Mouse (Mus musculus) heart, adult 8-10 months (tissue): ENCODE measurements around the gene Prtn3. TPM values are rescaled to one million over a fixed set of nuclear protein-coding genes. Genes with fewer than 3 reads are reported as not detected.

Experiments used
- DNase-seq: peaks from one replicate; pipeline ENCODE4 v3.0.0; 2022; ENCODE audit warnings: low spot score
- microRNA-seq: library from miRNA; unstranded; fragments of <30 nt; microRNA quantifications from one replicate; pipeline ENCODE4 v1.2.0, GENCODE M21; 2022
- total RNA-seq, 4 experiments: library from RNA; stranded (reverse); gene quantifications; 2 replicates each; pipeline ENCODE4 v1.2.4; 2022

The Prtn3 gene
- total RNA-seq, 4 experiments from 2014 or later = 2.4 TPM; not detected in 3

DNA sequence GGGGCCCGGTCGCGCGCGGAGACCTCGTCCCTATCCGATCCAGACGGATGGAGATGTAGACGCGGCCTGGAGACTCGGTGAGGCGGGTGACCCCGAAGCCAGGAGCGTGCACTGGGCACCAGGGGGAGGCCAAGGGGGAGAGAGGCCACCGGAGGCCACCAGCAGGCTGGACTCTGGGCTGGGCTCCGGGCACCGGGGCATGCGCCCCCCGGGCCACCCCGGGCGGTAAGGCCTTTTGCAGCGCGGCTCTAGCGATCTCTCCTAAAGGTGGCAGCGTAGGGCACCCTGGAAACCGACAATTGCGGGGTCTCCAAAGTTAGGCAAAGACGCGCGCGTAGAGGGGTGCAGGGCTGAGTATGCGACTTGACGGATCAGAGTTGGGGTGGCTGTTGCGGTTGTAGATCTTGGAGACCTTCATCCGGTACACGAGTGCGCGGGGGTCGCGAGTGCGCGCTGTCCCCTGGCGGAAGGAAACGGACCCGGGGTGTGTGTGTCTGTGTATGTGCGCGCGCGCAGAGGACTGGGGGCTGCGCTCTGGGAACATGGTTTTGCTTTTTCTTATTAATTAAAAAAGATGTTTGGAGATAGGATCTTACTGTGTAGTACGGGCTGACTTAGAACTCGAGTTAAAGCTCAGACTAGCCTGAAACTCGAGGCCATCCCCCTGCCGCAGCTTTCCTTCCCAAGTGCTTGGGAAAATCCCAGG, 53.2 kb downstream of the Prtn3 start:
- no peak for DNase-seq

DNA sequence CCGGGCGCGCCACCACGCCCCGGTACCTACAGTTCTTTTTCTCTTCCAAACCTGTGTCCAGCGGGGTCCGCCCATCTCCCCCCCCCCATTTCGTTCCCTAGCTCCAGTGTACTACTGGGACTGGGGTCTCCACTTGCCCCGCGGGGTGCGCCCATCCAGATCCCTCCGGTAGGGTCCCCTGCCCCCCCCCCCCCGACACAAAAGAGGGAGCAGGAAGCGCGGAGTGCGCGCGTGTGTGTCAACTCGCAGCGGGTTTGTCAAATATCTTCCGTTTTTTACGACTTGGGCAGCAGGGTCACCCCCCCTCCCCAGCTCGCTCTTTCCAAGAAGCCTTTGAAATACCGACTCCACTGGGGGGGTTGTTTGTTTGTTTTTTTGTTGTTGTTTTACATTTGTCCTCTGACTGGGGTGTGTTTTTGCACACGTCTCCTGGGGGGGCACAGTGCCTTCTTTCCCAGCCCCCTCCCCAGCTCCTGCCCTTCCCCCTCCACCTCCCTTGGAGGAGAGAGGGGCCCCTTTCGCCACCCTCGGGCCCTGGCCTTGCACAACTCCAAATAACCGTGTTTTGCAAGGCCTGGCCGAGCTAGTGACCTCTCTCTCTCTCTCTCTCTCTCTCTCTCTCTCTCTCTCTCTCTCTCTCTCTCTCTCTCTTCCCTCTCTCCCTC, 53.9 kb downstream of the Prtn3 start:
- DNase-seq = no peak

DNA sequence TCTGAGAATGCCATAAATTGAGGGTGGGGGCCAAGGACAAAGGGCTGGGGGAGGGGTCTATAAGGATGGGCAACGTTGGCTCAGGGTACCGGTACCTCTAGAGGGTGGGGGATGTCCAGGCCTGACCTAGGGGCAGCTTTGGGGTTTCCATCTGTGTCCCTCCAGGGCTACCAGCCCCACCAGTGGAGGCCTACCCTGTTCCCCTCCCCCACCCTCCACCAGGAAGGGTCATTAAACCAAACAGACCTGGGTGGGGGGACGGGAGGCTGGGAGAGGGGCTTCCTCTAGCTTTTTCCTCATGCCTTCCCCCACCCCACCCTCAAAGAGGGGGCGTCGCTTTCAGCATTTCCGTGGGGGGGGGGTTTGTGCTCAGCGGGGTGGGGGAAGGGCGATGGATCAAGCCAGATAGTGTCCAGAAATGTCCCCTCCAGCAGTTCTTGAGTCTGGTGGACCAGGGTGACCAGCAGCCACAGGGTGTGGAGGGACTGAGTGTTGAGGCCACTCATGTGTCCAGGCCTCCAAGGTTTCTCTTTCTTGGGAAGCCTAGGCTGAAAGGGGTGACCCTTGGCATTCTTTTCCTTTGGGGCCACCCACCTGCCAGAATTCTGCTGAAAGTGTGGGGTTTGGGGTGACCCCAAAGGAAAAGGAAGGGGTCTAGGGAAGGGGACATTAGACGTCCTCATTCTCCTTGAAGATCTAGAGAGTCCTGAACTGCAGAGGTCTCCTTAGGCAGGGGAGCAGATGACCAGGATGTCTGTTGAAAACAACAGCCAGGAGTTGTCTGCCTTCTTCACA, 54.8 kb downstream of the Prtn3 start:
- no peak for DNase-seq

DNA sequence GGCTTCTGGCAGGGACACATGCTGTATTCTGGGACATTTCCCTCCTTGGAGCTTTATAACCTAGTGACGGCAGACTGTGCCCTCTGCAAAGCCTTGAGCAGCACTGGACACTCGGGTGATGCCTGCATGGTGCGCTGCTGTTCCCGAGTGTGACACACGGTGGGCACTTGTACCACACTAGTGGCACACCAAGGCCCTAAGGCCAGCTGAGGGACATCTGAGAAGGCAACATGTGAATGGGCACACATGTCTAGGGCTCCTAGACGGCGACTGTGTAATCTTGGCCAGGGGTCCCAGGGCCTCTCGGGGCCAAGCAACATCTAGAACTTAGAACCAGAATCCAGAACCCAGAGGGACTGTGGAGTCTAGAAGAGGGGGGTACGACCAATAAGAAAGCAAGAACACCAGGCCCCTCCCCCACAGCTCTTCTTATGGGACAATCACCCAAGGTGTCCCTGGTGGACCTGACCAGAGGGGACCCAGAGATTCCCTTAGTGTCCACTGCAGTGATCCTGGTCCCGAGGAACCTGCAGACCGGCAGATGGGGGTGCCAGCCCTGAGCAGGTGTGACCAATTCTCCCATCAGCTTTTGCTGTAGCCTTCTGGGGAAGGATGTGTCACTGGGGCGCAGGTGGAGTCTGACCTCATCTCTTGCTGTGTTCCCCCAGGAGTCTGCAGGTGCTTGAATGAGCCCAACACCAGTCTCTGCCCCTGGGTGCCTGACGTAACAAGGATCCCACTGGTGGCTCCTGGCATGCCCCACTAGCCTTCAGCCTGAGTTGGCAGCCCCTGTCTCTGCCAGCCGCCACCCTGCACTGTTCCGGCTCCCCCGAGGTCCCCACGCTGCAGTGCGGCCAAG, 55.9 kb downstream of the Prtn3 start:
- DNase-seq = no peak

DNA sequence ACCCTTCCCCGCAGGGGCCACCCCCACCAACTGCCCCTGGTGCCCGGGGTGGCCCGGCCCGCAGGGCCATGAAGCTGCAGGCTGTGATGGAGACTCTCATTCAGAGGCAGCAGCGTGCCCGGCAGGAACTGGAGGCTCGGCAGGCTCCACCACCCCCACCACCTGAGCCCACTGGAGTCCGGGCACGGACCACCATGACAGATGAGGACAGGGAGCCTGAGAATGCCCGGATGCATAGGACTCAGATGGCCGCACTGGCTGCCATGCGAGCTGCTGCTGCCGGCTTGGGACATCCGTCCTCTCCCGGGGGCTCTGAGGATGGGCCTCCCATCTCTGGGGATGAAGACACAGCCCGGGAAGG, 56.5 kb downstream of the Prtn3 start:
- no peak for DNase-seq

DNA sequence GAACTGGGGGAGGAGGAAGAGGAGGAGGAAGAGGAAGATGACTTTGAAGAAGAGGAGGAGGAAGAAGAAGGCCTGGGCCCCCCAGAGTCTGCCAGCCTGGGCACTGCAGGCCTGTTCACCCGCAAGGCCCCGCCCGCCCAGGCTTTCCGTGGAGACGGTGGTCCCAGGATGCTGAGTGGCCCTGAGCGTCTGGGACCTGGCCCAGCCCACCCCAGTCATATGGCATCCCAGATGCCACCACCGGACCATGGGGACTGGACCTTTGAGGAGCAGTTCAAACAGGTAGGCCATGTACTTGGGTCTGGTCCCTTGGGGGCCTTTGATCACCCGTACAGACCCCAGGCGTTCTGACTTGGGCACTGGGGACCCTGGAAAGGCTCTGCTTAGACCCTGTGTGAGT, 57.5 kb downstream of the Prtn3 start:
- DNase-seq = no peak

DNA sequence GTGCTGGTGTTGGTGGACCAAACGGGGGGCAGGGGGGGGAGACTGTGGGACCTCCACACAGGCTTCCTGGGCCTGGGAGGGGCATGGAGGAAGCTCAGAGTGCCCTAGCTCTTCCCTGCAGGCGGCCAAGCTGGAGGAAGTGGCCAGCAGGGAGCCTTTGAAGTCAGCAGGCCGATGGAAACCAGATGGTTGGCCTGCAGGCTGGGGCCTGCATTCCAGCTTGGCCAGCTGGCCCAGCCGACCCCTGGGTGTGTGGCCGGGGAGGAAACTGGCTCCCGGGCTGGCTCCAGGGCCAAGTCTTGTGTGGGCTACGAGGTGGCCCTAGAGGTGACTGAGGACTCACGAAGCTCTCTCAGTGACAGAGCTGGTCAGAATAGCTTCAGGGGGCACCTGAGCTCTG, 58.5 kb downstream of the Prtn3 start:
- DNase-seq = peak; percentile 65

Small RNA genes within 50 kb of the gene (microRNA-seq; reads per million reads assigned to microRNA genes)
- not detected for gene Mir6910

Other genes starting within 250 kb of the Prtn3 start
- 1 to 10 TPM; 1.2 to 2.0 (median 1.2) TPM for gene Shc2, start 236.6 kb upstream of the Prtn3 start, total RNA-seq
- not detected for gene Odf3l2, start 228.7 kb upstream of the Prtn3 start, total RNA-seq
- gene Madcam1, start 209.9 kb upstream of the Prtn3 start, total RNA-seq = not detected
- 10 to 100 TPM; 14.5 to 20.0 (median 16.9) TPM for gene Tpgs1, start 205.1 kb upstream of the Prtn3 start, total RNA-seq
- gene Cdc34, start 192.3 kb upstream of the Prtn3 start, total RNA-seq = 100 to 1,000 TPM; 201 to 230 (median 213) TPM
- gene Gzmm, start 185.5 kb upstream of the Prtn3 start, total RNA-seq = 1 to 10 TPM; 7.6 to 9.0 (median 8.3) TPM
- 1,000 to 10,000 TPM; 1,424 to 1,552 (median 1,533) TPM for gene Bsg, start 170.0 kb upstream of the Prtn3 start, total RNA-seq
- 10 to 100 TPM; 13.7 to 16.7 (median 15.1) TPM for gene Hcn2, start 157.8 kb upstream of the Prtn3 start, total RNA-seq
- 10 to 100 TPM; 41.1 to 54.7 (median 47.0) TPM for gene Polrmt, start 127.9 kb upstream of the Prtn3 start, total RNA-seq
- gene Fgf22, start 119.4 kb upstream of the Prtn3 start, total RNA-seq = not detected
- 10 to 100 TPM; 20.2 to 23.2 (median 21.5) TPM for gene Rnf126, start 107.5 kb upstream of the Prtn3 start, total RNA-seq
- gene Fstl3, start 97.2 kb upstream of the Prtn3 start, total RNA-seq = 1 to 10 TPM; 2.9 to 5.8 (median 3.6) TPM
- gene Prss57, start 83.5 kb upstream of the Prtn3 start, total RNA-seq = not detected
- gene Palm, start 80.9 kb upstream of the Prtn3 start, total RNA-seq = 10 to 100 TPM; 37.8 to 53.8 (median 51.7) TPM
- under 1 TPM in 3 of 4 experiments, not detected in 1; 0.31 to 0.75 (median 0.60) TPM for gene Misp, start 53.5 kb upstream of the Prtn3 start, total RNA-seq
- gene Ptbp1, start 20.0 kb upstream of the Prtn3 start, total RNA-seq = 10 to 100 TPM; 45.4 to 57.7 (median 49.9) TPM
- under 1 TPM in 3 of 4 experiments, not detected in 1; 0.19 to 0.41 (median 0.29) TPM for gene Plppr3, start 158 bp downstream of the Prtn3 start, total RNA-seq
- gene Elane, start 11.8 kb downstream of the Prtn3 start, total RNA-seq = under 1 TPM in 1 of 4 experiments, not detected in 3; 0.57 TPM
- 10 to 100 TPM; 12.7 to 46.8 (median 17.8) TPM for gene Cfd, start 16.4 kb downstream of the Prtn3 start, total RNA-seq
- 10 to 100 TPM; 48.5 to 65.2 (median 53.3) TPM for gene Med16, start 34.4 kb downstream of the Prtn3 start, total RNA-seq
- not detected for gene Gm26602, start 36.4 kb downstream of the Prtn3 start, total RNA-seq
- under 1 TPM; 0.28 to 0.62 (median 0.32) TPM for gene Kiss1r, start 42.5 kb downstream of the Prtn3 start, total RNA-seq
- gene R3hdm4, start 46.7 kb downstream of the Prtn3 start, total RNA-seq = 10 to 100 TPM; 75.2 to 85.9 (median 81.0) TPM
- 1 to 10 TPM; 1.2 to 1.7 (median 1.3) TPM for gene Arid3a, start 52.6 kb downstream of the Prtn3 start, total RNA-seq
- 10 to 100 TPM; 28.4 to 36.2 (median 29.6) TPM for gene Wdr18, start 85.7 kb downstream of the Prtn3 start, total RNA-seq
- under 1 TPM; 0.37 to 0.85 (median 0.63) TPM for gene Grin3b, start 96.2 kb downstream of the Prtn3 start, total RNA-seq
- 100 to 1,000 TPM; 116 to 120 (median 117) TPM for gene Tmem259, start 109.9 kb downstream of the Prtn3 start, total RNA-seq
- gene Cnn2, start 114.1 kb downstream of the Prtn3 start, total RNA-seq = 10 to 100 TPM; 27.1 to 35.7 (median 33.3) TPM
- 1 to 10 TPM; 7.5 to 8.5 (median 8.0) TPM for gene Abca7, start 122.0 kb downstream of the Prtn3 start, total RNA-seq
- 1 to 10 TPM; 2.9 to 5.1 (median 3.4) TPM for gene Arhgap45, start 142.2 kb downstream of the Prtn3 start, total RNA-seq
- 100 to 1,000 TPM in 2 of 4 experiments, 10 to 100 TPM in 2; 91.7 to 106 (median 100) TPM for gene Polr2e, start 165.3 kb downstream of the Prtn3 start, total RNA-seq
- 1,000 to 10,000 TPM; 1,048 to 1,125 (median 1,067) TPM for gene Gpx4, start 172.7 kb downstream of the Prtn3 start, total RNA-seq
- gene Sbno2, start 231.1 kb downstream of the Prtn3 start, total RNA-seq = 10 to 100 TPM in 3 of 4 experiments, 1 to 10 TPM in 1; 9.5 to 12.0 (median 11.1) TPM
- gene Stk11, start 241.3 kb downstream of the Prtn3 start, total RNA-seq = 100 to 1,000 TPM; 148 to 176 (median 153) TPM